Mouse (Mus musculus): ENCODE results near the gene Dpy19l1. TPM values are rescaled to one million over a fixed set of nuclear protein-coding genes. Genes with fewer than 3 reads are reported as not detected.

The Dpy19l1 gene
- polyA plus RNA-seq, 1 experiment from 2014 or later: 8.3 TPM

DNA sequence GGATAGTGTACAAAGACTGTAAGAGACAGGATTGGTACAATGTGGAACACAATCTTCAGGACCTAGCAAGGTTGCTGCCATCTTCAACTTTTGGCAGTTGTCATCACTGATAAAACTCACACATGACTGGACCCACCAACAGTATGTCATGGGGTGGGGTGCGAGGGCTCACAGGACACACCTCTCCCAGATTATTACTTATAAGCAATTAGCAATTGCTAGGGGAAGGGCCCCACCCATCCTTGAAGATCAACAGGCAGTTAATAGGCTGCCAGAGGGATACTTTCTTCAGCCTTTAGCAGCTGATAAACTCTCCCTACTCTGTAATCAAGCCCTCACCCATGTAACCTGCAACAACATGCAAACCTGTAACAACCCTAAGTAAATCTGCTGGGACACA, 92.5 kb downstream of the Dpy19l1 start:
- no peak for ATAC-seq
- Histone ChIP-seq H3K27ac (no peak overlapping the region), H3K4me2 (replicated peaks) (no peak overlapping the region), H3K9me3 (no peaks in the 10 kb centered on the region), H3K36me3 (peaks cover 8% of the 10 kb centered on the region), H3K4me1 (replicated peaks) (no peaks in the 10 kb centered on the region), H3K27me3 (no peaks in the 10 kb centered on the region), H3K4me3 (replicated peaks) (no peak overlapping the region), H3K9ac (replicated peaks) (no peak overlapping the region)
- 93% methylated on average over 1 of the region's 1 CpGs for WGBS

DNA sequence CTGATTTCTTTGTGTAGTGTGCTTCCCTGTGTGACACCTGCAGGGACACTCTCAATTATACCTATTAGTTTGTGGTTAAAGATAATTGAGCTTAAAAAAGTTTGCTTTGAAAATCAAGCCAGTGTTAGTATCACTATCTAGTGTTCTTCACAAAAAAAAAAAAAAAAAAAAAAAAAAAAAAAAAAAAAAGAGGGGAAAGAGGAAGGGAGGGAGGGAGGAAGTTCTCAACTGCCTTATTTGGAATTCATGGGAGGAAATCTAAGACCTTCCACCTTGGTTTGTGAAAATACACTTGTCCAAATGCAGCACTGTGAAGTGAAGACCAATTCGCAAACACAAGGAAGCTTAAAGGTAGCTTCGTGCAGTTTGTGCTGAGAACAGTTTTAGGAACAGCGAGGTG, 94.9 kb downstream of the Dpy19l1 start:
- Histone ChIP-seq H3K27ac (no peak overlapping the region), H3K9me3 (no peaks in the 10 kb centered on the region), H3K4me2 (replicated peaks) (no peak overlapping the region), H3K36me3 (peaks cover 3% of the 10 kb centered on the region; the same call in 1 of the 2 replicates), H3K27me3 (no peaks in the 10 kb centered on the region), H3K9ac (replicated peaks) (no peak overlapping the region), H3K4me1 (replicated peaks) (no peaks in the 10 kb centered on the region), H3K4me3 (replicated peaks) (no peak overlapping the region)
- 74% methylated on average over 3 of the region's 3 CpGs for WGBS
- no peak for ATAC-seq

DNA sequence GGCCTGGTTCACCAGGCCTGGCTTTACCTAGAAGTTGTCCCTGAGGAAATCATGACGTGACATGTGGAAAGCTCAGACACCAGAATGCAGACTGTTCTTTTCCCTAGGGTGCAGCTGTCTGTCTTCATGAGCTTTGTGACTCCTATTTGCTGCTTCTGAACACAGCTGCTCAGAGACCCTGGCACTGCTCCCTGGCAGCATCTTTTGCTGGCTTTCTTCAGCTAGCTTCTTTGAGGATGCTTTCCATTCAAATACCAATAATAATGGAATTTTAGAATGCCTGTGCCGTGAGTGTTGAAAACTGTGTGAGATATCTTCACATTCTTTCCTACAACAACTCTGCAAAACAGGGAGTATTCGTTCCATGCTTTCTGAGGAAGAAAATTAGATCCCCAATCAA, 108.8 kb downstream of the Dpy19l1 start:
- Histone ChIP-seq H3K4me3 (replicated peaks) (no peak overlapping the region), H3K4me1 (replicated peaks) (no peaks in the 10 kb centered on the region; the same call in 1 of the 2 replicates), H3K36me3 (no peaks in the 10 kb centered on the region), H3K9me3 (no peaks in the 10 kb centered on the region), H3K9ac (replicated peaks) (no peak overlapping the region), H3K27ac (no peak overlapping the region), H3K27me3 (no peaks in the 10 kb centered on the region), H3K4me2 (replicated peaks) (no peak overlapping the region)
- no peak for ATAC-seq
- 71% methylated on average over 3 of the region's 3 CpGs for WGBS

DNA sequence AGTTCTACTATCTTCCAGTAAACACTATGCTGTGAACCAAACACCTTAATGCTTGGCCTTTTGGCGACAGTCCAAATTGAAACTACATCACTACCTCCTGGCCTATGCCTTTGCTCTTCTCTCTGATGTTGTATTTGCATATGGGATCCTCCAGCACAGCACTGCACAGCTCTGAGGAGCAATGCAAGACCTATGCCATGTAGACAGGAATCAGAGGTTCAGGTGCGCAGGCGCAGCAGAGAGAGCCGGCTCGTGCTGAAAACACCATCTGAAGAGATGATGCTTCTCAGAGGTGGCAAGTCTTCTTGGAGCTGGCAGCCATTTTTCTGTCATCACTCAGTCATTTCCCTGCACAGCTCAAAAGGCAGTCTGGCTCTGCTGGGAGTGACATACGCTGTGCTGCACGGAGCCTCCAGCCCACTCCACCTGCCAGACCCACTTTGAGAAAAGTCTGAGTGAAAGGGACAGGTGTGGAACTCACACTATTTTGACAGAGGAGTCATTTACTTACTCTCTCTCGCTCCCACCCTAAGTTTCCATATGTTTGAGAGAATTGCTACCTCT, 112.1 kb downstream of the Dpy19l1 start:
- no peak for ATAC-seq
- Histone ChIP-seq H3K27me3 (no peaks in the 10 kb centered on the region), H3K36me3 (no peaks in the 10 kb centered on the region), H3K27ac (no peak overlapping the region), H3K9me3 (no peaks in the 10 kb centered on the region), H3K9ac (replicated peaks) (no peak overlapping the region), H3K4me1 (replicated peaks) (no peaks in the 10 kb centered on the region; the same call in 1 of the 2 replicates), H3K4me3 (replicated peaks) (no peak overlapping the region), H3K4me2 (replicated peaks) (no peak overlapping the region)
- 92% methylated on average over 8 of the region's 8 CpGs for WGBS

DNA sequence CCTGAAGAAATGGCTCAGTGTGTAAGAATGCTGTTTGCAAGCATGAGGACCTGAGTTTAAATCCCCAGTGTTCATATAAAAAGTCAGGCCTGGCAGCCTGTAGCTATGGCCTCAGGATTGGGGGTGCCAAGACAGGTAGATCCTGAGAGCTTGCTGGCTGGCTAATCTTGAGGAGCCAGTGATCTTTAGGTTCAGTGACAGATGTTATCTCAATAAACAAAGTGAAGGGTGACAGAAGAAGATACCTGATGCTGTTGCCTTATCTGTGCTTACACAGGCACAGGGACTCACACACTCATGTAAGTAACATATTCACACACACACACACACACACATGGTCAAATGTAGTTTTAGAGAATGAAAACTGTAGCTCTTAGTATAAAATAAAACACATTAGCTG, 115.7 kb downstream of the Dpy19l1 start:
- H3K27ac ChIP-seq: no peak overlapping the region
- no peak overlapping the region for H3K9ac ChIP-seq (replicated peaks)
- no peak overlapping the region for H3K4me3 ChIP-seq (replicated peaks)
- H3K4me1 ChIP-seq (replicated peaks): no peaks in the 10 kb centered on the region
- no peaks in the 10 kb centered on the region for H3K9me3 ChIP-seq
- H3K4me2 ChIP-seq (replicated peaks): no peak overlapping the region
- no peaks in the 10 kb centered on the region for H3K36me3 ChIP-seq
- H3K27me3 ChIP-seq: no peaks in the 10 kb centered on the region
- ATAC-seq: no peak

DNA sequence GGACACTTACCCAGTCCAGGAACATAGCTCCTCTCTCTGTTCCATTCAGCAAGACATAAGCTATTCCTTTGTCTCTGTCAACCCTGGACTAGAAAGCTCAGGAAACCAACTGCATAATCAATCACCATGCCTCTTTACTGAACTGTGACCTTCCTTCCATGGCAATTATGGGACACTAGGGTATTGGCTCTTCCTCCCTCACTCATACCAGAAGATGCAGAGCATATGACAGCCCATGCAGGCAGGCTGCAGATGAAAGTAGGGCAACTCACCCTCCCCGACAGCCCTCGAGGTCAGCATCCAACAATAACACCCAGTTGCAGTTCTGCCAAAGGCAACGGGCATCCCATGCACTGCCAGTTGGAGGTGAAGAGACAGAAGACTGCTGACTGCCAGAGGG, 123.6 kb downstream of the Dpy19l1 start:
- Histone ChIP-seq H3K4me3 (replicated peaks) (no peak overlapping the region), H3K9ac (replicated peaks) (no peak overlapping the region), H3K27me3 (no peaks in the 10 kb centered on the region), H3K4me2 (replicated peaks) (no peak overlapping the region), H3K27ac (no peak overlapping the region), H3K9me3 (no peaks in the 10 kb centered on the region), H3K4me1 (replicated peaks) (peaks cover 4% of the 10 kb centered on the region; the same call in 1 of the 2 replicates), H3K36me3 (no peaks in the 10 kb centered on the region)
- ATAC-seq: peak; percentile 37; the same call in 1 of the 2 replicates
- 58% methylated on average over 3 of the region's 3 CpGs for WGBS

DNA sequence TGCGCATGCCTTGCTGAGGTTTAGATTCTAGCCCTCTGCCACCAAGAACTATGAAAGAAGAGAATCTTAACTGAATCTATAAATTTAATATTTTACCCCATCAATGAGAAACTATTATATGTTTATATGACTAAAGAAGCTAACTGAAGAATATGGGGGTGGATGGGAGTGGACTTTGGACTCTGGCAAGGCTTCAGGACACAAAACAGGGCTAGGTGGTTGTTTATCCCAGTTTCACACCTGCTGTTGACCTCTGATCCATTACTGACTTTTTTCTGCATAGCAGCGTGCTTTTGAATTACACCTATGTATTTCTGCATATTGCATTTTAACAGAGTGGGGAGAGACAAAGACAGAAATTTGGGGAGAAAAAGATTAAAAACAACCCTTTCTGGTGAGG, 124.1 kb downstream of the Dpy19l1 start:
- H3K4me1 ChIP-seq (replicated peaks): peaks cover 4% of the 10 kb centered on the region; the same call in 1 of the 2 replicates
- no peak overlapping the region for H3K4me2 ChIP-seq (replicated peaks)
- WGBS: 88% methylated on average over 2 of the region's 2 CpGs
- no peaks in the 10 kb centered on the region for H3K9me3 ChIP-seq
- H3K27ac ChIP-seq: no peak overlapping the region
- H3K9ac ChIP-seq (replicated peaks): no peak overlapping the region
- no peaks in the 10 kb centered on the region for H3K27me3 ChIP-seq
- no peaks in the 10 kb centered on the region for H3K36me3 ChIP-seq
- no peak overlapping the region for H3K4me3 ChIP-seq (replicated peaks)
- no peak for ATAC-seq

Other genes with a start within 250 kb of the Dpy19l1 start
- not detected in 2 replicates for gene Cypt4, start 122.1 kb upstream of the Dpy19l1 start, polyA plus RNA-seq (2015; fragmentation: Nextera tagmentation; extraction: Ambion mirVana)
- 0.12 and 0.14 TPM in 2 replicates for gene Dpy19l2, start 193.2 kb upstream of the Dpy19l1 start, polyA plus RNA-seq (2015; fragmentation: Nextera tagmentation; extraction: Ambion mirVana)